Comparison of ENCODE assay signal across 21 mouse cellular contexts in the genomic region with DNA sequence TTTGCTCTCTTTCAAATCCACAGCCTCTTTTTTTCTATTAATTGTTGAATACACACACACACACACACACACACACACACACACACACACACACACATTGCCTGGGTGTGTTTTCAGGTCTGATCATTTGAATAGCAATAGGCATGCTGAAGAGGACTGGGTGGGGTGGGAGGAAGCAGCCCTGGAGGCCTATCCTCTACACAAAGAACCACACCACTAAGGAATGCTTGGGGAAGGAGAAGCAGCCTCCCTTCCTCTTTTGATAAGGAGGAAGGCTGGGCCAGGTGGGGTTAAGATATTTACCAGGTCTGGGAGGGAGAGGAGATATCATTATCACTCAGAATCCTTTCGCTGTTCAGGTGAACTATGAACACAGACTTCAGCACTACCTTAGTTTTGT. TPM values are rescaled to one million over a fixed set of nuclear protein-coding genes. Genes with fewer than 3 reads are reported as not detected.
A peak's percentile ranks its signal among the peaks of the same experiment; 100 is the strongest.
DNase-seq lines count a peak whose midpoint lies in the region; ATAC-seq and TF ChIP-seq lines count a peak whose summit lies in the region.
"Had no signal": no experiment of that assay in that cellular context is flagged by ENCODE, and none has a peak within 500 bp of the region (broad histone marks: within the 10 kb centered on the region; RNA-seq: fewer than 3 reads in every experiment).

No protein-coding gene starts in this region.

- intact Hi-C loops in heart, postnatal 10 days (cut with DNase I), result no loop called here

- no peak for TF ChIP-seq EP300 in lung, postnatal 0 days (IDR thresholded peaks at IDR 0.05)

- no peak overlapping the region for H3K9ac ChIP-seq in stomach, embryonic 15.5 days
- no peak overlapping the region for H3K9ac ChIP-seq in lung, postnatal 0 days (replicated peaks; ENCODE audit: low read depth)
- H3K9ac ChIP-seq: embryonic facial prominence, embryonic 15.5 days; hindbrain, embryonic 13.5 days had no signal

- no peak overlapping the region for H3K27ac ChIP-seq in stomach, embryonic 15.5 days
- no peak overlapping the region for H3K27ac ChIP-seq in lung, postnatal 0 days (ENCODE audit: low read length)
- H3K27ac ChIP-seq: embryonic facial prominence, embryonic 15.5 days; hindbrain, embryonic 13.5 days; hindbrain, postnatal 0 days had no signal

- no peaks in the 10 kb centered on the region for H3K27me3 ChIP-seq in stomach, embryonic 15.5 days (replicated peaks)
- H3K27me3 ChIP-seq in lung, postnatal 0 days (replicated peaks; ENCODE audit: insufficient read depth, low read length), result no peaks in the 10 kb centered on the region
- H3K27me3 ChIP-seq: embryonic facial prominence, embryonic 15.5 days; hindbrain, embryonic 13.5 days had no signal

- ATAC-seq in stomach, embryonic 15.5 days (ENCODE audit: insufficient read depth, low FRiP score, low read depth), result peak; percentile 63; the same call in 1 of the 2 replicates
- no peak for ATAC-seq in activated CD4-positive, CD25-positive, alpha-beta regulatory T cell, adult 4 months
- ATAC-seq in lung, postnatal 0 days, result no peak
- ATAC-seq: forebrain, embryonic 16.5 days; hindbrain, postnatal 0 days; Patski had no signal

- DNase-seq in heart, adult 11 months, result peak; percentile 83
- DNase-seq in heart, postnatal 10 days, result no peak
- DNase-seq in ES-CJ7 (ENCODE audit: low read depth, low spot score) (peak; percentile 96), R1 (ENCODE audit: low read depth, low spot score) (peak; percentile 98)
- no peak for DNase-seq in lung, postnatal 0 days (ENCODE audit: low spot score)
- no peak for DNase-seq in kidney, adult 9 months
- DNase-seq: cerebellum, adult 11 months; cerebellum, adult 8-10 months; cerebellum, postnatal 14 days; embryo, embryonic 11 days; gastrocnemius, postnatal 14 days; heart, postnatal 14 days had no signal

- 52% methylated on average over 1 of the region's 1 CpGs for WGBS in stomach, embryonic 15.5 days
- 54% methylated on average over 1 of the region's 1 CpGs for WGBS in lung, postnatal 0 days

- H3K4me1 ChIP-seq in stomach, embryonic 15.5 days, result no peaks in the 10 kb centered on the region; the same call in 1 of the 2 replicates
- H3K4me1 ChIP-seq in lung, postnatal 0 days (ENCODE audit: insufficient read depth, low read depth, low read length), result no peaks in the 10 kb centered on the region
- H3K4me1 ChIP-seq: embryonic facial prominence, embryonic 15.5 days; hindbrain, embryonic 13.5 days had no signal

- no peaks in the 10 kb centered on the region for H3K36me3 ChIP-seq in stomach, embryonic 15.5 days
- H3K36me3 ChIP-seq in lung, postnatal 0 days (ENCODE audit: insufficient read depth, low read length), result no peaks in the 10 kb centered on the region
- H3K36me3 ChIP-seq: embryonic facial prominence, embryonic 15.5 days; G1E; hindbrain, embryonic 13.5 days had no signal

- H3K4me2 ChIP-seq in stomach, embryonic 15.5 days, result no peak overlapping the region
- no peak overlapping the region for H3K4me2 ChIP-seq in lung, postnatal 0 days (replicated peaks; ENCODE audit: low read depth, low read length)
- H3K4me2 ChIP-seq: embryonic facial prominence, embryonic 15.5 days; hindbrain, embryonic 13.5 days had no signal

- H3K9me3 ChIP-seq in stomach, embryonic 15.5 days, result no peaks in the 10 kb centered on the region
- H3K9me3 ChIP-seq in lung, postnatal 0 days (ENCODE audit: low read length), result no peaks in the 10 kb centered on the region
- H3K9me3 ChIP-seq: embryonic facial prominence, embryonic 15.5 days; G1E; hindbrain, embryonic 13.5 days had no signal

- TF ChIP-seq CTCF in lung, postnatal 0 days (IDR thresholded peaks at IDR 0.05), result no peak

- H3K4me3 ChIP-seq in stomach, embryonic 15.5 days (replicated peaks), result no peak overlapping the region
- no peak overlapping the region for H3K4me3 ChIP-seq in lung, postnatal 0 days (ENCODE audit: low read depth, low read length)
- H3K4me3 ChIP-seq: embryonic facial prominence, embryonic 15.5 days; erythroblast, embryonic 14.5 days; hindbrain, embryonic 13.5 days had no signal

RNA-seq across cellular contexts. Expression of a gene that starts 19.2 kb away (rescaled TPM):
- total RNA-seq in heart, postnatal 10 days (2021), result 10 to 100 TPM; 12.8 to 14.8 TPM
- polyA plus RNA-seq in stomach, embryonic 15.5 days (2015; fragmentation: Nextera tagmentation; extraction: Ambion mirVana), result 13.9 and 15.2 TPM in 2 replicates
- polyA plus RNA-seq in activated CD4-positive, CD25-positive, alpha-beta regulatory T cell, adult 4 months (2017; shearing (Covaris generic)), result not detected
- 3.5 TPM in 2 replicates for polyA plus RNA-seq in lung, postnatal 0 days (2015; fragmentation: Nextera tagmentation; extraction: Ambion mirVana)
- polyA plus RNA-seq: erythroblast, embryonic 14.5 days; G1E had no signal

Comparison
In these comparisons a context has a peak if more than half of its experiments do, and no peak if none do; other contexts are left out.
1. DNase-seq: peak in heart, adult 11 months (single experiment), ES-CJ7 (single experiment) and R1 (single experiment); none in heart, postnatal 10 days (0 of 2), lung, postnatal 0 days (single experiment) and kidney, adult 9 months (single experiment).